Mouse (Mus musculus) lung, postnatal 14 days (tissue): ENCODE results near the gene Hspb2.

Source experiments
- DNase-seq: peaks from one replicate; pipeline ENCODE4 v3.0.0; 2021

Gene Hspb2

DNA sequence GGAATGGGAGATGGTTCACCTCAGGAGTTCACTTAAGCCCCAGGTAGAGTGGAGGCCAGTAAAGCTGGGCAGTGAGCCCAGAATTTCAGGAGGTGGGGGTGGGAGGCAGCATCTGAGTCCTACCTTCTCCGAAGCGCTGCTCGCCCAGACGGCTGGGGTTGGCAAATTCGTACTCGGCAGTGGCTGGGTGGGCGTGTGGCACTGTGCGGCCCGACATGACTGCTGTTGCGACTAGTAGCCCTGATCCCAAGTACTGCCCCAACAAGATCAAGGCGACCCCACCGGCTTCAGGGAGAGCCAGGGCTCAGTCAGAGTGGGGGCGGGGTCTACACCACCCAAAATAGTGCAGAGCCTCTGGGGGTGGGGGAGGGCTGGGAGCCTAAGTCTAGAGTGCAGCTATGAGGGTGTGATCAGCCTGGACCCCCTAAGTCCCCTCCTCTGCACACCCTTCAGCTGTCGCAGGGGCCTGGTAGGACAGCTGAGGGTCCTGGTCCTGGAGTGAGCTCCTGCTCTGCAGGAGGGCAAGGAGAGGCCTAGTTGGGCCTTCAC is at the start of gene Hspb2:
TSS of gene Hspb2 (minus strand) at position 301 of the 549 bp plus-strand sequence.
- DNase-seq, result peak; percentile 41

GRCm38 (mm10) chr9:50800985-50801384 is 48.8 kb upstream of the Hspb2 start:
- peak; percentile 75 for DNase-seq

DNA sequence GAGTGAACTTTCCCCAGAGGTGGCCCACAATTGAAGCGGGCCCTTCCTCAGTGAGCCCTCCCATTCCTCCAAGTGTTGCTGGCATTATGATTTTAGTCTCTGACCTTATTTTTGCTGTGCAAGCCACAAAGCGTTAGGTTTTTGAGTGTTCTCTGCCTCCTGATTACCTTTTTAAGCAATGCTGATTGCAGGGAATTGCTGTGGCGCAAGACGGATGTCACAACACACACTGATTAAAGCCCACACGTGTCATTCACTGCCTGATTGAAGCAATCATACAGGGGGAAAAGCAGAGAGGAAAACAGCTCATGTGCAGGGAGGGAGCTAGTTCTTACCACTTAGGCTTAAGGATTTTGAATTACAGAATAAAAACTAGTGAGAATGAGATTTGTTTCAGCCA is 46.2 kb upstream of the Hspb2 start:
- DNase-seq, result peak; percentile 54

DNA sequence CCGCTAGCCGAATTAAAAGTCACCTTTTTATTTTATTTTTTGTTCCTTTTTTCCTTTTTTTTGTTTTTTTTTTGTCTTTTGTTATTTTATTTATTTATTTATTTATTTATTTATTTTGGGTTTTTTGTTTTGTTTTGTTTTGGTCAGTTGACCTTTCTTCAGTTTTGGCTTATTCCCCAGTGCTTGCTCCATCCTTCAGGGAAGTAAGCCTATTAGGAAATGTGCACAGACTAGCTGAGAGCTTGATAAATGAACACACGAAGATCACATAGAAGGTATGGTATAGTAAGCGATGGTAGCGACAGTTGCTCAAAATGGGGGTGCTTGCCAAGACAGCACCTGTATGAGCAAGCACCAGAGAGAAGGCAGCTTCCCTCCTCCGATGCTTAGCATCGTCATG is 45.5 kb upstream of the Hspb2 start:
- DNase-seq, result no peak

- DNase-seq, result no peak
Measured at GRCm38 (mm10) chr9:50796776-50797175, 44.6 kb upstream of the Hspb2 start.

- DNase-seq, result no peak
Measured at GRCm38 (mm10) chr9:50795266-50795665, 43.1 kb upstream of the Hspb2 start.

DNA sequence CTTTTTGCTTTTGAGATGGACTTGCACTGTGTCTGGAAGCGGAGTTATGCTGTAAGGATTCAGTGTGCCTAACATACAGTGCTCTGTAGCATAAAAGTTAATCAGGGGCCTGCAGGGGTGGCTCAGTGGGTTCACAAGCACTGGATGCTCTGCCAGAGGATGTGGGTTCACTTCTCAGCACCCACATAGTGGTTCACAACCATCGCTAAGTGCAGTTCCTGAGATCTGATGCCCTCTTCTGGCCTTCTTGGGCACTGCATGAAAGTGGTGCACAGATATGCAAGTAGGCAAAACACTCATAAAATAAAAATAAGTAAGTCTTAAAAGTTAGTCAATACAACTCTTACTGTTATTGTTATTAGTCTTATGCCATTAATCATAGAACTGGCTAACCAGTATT is 30.0 kb upstream of the Hspb2 start:
- DNase-seq, result peak; percentile 43

DNA sequence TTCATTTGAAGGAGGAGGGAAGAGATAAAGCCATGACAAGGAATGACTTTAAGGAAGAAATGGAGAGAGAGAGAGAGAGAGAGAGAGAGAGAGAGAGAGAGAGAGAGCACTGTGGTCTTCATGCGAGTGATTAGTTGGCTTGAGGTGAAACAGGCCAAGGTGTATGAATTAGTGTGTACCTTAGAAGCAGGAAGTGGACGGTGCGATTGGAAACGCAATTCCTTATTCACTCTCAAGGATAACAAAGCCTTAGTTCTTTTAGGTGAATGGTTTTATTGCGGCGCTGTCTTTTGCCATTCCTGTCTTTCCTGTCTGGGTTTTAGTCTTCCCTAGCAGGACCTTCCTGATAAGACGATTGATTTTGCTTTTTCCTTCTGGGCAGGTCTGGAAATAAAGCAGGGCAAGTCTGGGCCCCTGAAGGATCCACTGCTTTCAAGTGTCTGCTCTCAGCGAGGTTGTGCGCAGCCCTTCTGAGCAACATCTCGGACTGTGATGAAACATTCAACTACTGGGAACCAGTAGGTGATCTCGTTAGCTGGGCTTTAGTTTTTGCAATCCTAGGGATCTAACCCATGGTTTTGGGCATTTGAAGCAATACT is 24.1 kb upstream of the Hspb2 start:
- no peak for DNase-seq

DNA sequence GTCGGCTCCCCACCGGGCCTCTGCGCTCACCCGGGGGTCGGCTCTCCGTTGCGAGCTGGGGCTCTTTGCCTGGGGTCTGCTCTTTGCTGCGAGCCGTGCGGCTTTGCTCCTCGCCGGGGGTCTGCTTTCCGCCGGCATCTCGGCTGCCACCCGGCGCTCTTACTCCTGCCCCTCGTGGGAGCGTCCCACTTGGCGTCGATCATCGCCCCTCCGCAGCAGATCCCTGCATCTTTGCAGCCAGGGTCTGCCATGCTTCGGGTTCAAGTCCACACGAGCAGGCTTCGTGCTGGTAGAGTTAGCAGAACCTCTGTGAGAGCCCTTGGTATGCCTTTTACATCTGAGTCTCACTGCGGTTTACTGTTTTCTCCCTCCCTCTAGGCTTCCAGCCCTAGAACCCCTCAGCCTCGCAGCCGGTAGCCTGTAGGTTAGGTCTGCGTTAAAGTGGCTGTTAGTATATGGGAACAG is 23.5 kb upstream of the Hspb2 start:
- no peak for DNase-seq

GRCm38 (mm10) chr9:50774991-50775612 is 22.9 kb upstream of the Hspb2 start, which contains the start of the genes Alg9 and 1110032A03Rik:
Gene Alg9, plus strand, starts transcription at chr9:50775019.
Gene 1110032A03Rik, minus strand, starts transcription at chr9:50775520.
- peak; percentile 90 for DNase-seq

GRCm38 (mm10) chr9:50774026-50774462 is 21.9 kb upstream of the Hspb2 start:
- DNase-seq, result no peak

DNA sequence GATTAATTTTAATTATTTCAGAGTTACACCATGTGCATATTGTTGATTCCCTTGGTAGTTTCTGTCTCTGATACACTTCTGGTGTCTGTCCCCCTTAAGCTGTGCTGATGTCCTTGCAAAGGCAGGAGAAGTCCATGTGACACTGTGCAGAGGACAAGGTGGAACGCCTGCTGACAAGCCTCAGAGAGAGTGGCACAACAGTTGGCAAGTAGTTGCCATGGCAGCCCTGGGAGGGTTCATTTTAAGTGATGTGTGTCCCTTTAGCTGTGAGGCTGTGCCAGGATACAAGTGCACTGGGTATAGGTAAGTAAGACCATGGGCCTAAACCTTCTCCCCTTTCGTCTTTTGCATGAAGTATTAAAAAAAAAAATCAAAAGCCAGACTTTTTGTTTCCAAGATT is 17.9 kb upstream of the Hspb2 start:
- no peak for DNase-seq

DNA sequence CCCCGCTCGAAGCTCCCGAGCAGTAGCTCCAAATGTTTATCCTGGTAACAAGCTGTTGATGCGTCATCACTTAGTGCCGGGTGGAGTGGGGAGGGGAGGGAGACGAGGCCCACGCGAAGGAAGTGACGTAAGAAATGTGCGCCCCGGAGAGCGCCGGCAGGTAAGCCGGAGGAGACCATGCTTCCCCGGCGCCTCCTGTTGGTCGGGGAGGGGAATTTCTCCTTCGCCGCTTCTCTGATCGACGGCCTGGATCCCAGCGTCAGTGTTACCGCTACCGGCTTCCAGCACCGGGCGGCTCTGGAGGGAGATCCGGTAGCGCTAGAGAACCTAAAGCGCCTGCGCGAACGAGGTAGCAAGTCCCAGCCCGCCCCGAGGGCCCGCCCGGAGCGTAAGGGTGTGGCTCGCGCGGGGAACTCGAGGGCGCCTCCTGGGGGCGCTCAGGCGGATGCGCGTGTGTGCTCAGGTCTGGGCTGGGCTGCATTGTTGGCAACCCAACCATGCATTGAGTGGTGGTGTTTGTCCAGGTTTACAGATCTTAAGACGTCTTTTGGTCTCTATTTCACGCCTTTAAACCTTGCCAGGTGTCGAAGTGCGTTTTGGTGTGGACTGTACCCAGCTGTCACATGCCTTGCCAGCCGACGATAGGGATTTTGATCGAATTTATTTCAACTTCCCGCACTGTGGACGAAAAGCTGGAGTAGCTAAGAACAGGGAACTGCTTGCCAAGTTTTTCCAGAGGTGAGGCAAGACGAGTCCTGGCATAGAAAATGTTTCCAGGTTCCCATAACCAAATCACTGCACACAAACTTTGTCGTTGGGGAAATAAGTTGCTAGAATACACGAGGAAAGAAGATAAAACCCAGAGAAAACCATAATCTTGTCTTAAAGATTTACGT is 16.2 kb upstream of the Hspb2 start, which contains the start of gene Fdxacb1:
TSS of gene Fdxacb1 (plus strand) at position 130 of the 896 bp plus-strand sequence.
- peak; percentile 98 for DNase-seq

GRCm38 (mm10) chr9:50767531-50768106 is 15.5 kb upstream of the Hspb2 start:
- DNase-seq, result no peak

GRCm38 (mm10) chr9:50763331-50763730 is 11.2 kb upstream of the Hspb2 start:
- no peak for DNase-seq

DNA sequence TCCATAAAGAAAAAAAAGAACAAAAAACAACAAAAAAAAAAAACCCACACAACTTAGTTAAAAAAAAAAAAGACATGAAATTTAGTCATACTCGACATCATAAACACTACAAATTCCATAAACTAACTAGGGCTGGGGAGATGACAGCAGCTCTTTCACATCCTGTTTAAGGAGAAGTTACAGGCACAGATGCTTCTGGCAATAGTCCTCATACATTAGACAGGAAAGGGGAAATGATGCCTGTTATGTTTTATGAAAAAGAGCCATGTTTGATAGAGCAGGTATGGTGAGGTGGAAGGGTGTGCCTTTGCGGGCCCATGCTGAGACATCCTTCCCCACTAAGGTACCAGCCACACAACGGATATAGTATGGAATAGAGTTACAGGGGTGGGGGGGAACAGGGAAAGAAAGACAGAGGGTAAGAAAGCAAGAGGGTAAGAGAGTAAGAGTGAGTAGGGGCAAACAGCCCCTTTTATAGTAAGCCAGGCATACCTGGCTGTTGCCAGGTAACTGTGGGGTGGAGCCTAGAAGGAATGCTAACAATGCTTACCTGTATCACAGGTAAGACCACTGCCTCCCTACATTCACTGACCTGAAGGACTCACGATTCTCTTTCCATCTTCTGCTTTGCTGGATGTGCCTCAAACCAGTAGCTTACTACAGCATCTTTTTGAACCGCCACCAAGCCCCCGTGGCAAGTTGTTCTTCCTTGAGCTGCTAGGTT is 9.5 kb upstream of the Hspb2 start:
- no peak for DNase-seq

DNA sequence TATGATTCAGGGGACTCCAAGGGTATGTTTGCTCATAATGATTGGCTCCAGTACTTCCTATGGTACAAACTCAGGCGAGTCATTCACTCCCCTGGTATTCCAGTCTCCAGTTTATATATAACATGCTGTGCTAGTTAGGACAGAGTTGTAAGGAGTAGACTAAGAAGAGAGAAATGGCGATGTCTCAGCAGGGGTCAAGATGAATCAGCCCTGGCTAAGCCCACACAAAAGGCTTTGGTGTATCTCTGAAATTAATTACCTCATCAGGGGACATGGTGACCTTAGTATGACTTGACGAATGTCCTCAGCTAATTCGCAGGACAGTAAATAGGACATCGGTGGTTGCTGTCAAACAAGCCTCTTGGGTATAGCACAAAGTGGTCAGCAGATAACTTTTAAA is 4.6 kb upstream of the Hspb2 start:
- no peak for DNase-seq

GRCm38 (mm10) chr9:50753947-50754346 is 1.8 kb upstream of the Hspb2 start:
- no peak for DNase-seq

- DNase-seq, result peak; percentile 86
Measured at GRCm38 (mm10) chr9:50752784-50753615, 846 bp upstream of the Hspb2 start.

GRCm38 (mm10) chr9:50751323-50751722 is 831 bp downstream of the Hspb2 start, which contains the start of gene Cryab:
Gene Cryab, plus strand, starts transcription at chr9:50751325.
- no peak for DNase-seq

GRCm38 (mm10) chr9:50750706-50751105 is 1.4 kb downstream of the Hspb2 start:
- no peak for DNase-seq
